Mouse (Mus musculus): ENCODE data around the gene Oxsr1.

The Oxsr1 gene

DNA sequence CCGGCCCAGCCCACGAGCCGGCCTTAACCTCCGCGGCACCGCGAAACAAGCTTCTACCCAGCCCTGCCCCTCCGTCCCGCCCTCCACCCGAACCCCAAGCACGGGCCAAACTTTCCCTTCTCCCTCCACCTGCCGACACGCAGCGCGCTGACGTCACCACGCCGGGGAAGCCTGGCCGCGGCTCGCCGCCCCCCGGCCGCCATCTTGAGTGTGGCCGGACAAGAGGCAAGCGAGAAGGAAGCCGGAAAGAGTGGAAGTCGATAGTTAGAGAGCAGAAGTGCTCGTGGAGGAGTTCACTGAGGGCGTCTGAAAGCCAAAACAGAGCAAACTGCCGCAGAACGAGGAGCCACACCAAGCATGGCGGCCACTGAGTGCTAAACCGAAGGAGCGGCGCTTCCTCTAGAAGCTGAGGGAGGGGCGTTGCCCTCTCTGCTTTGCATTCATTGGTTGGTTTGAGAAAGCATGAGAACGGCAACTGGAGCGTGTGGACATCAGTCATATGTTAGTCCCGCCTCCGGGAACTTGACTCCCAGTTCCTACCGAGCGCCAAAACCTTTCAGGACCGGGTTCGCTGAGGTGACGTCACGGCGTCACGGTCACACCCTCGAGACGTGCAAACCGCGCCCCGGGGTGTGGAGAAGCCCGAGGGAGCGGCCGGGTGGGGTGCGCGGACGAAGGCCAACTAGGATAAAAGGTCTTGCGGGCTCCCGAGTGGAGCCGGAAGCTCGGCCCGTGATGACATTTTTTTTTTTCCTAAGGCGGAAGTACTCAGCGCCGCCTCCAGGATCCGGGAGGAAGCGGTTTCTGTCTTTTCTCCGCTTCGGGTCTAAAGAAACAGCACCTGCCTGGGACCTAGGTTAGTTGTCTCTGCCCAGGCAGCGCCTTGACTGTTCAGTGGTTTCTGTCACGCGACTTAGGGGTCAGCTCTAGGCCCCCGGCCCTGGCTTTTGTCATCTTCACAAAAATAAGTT is at the start of gene Oxsr1:
TSS of gene Oxsr1 (minus strand) at position 139 of the 971 bp plus-strand sequence.
- CTCF ChIA-PET, result interaction anchor here (0.5 to 2.6 kb wide), 18 partner anchors 8 to 317 kb away, joined by 3 to 15 read pairs (median 3); partner anchors contain the start of genes Myd88 (in 3 of the 4), Acaa1a (in 2 of the 4) and Acvr2b (in 1 of the 4)
- POLR2A ChIA-PET, result interaction anchor here (0.5 to 5.9 kb wide), 88 partner anchors 8 to 1442 kb away, joined by 3 to 158 read pairs (median 4); partner anchors contain the start of genes Myd88 (in 4 of the 4), Acaa1a (in 3 of the 4), Acvr2b (in 3 of the 4) and Acaa1b (in 1 of the 4)

DNA sequence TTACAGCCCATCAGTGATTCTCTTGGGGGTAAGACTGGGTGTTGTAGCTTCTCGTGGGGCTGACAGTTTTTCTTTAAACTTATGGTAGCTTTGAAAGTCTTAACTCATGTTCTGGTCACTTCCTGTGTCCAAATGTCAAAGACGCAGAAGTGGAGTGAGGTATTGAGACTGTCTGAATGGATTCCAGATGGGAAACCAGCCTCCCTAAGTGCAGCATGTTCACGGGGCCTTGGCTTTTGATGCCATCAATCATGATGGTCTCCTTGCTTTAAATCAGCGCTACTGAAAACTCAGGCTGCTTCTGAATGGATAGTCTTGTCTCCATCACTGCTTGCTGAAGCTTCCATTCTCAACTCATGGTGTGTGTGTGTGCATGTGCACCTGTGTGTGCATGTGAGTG is 49.0 kb upstream of the Oxsr1 start:
- ChIA-PET CTCF (interaction anchor here in 1 of 4 experiments (0.9 kb wide), 1 partner anchor 187 kb away, joined by 3 read pairs; no protein-coding TSS in a partner anchor), POLR2A (interaction anchor here in 1 of 4 experiments (0.5 to 1.2 kb wide), 2 partner anchors 11 to 295 kb away, joined by 3 read pairs; no protein-coding TSS in a partner anchor)

DNA sequence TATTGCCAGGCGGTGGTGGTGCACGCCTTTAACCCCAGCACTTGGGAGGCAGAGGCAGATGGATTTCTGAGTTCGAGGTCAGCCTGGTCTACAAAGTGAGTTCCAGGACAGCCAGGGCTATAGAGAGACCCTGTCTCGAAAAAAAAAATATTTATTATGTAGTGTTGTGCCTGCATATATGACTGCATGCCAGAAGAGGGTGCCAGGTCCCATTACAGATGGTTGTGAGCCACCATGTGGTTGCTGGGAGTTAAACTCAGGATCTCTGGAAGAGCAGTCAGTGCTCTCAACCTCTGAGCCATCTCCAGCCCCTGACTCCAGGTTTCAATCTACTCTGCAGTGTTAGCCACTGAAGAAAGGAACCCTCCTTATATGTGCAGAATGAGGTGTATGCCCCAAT is 48.5 kb upstream of the Oxsr1 start:
- ChIA-PET CTCF (interaction anchor here in 1 of 4 experiments (0.9 kb wide), 1 partner anchor 187 kb away, joined by 3 read pairs; no protein-coding TSS in a partner anchor), POLR2A (interaction anchor here in 1 of 4 experiments (0.5 kb wide), 1 partner anchor 12 kb away, joined by 3 read pairs; no protein-coding TSS in a partner anchor)

DNA sequence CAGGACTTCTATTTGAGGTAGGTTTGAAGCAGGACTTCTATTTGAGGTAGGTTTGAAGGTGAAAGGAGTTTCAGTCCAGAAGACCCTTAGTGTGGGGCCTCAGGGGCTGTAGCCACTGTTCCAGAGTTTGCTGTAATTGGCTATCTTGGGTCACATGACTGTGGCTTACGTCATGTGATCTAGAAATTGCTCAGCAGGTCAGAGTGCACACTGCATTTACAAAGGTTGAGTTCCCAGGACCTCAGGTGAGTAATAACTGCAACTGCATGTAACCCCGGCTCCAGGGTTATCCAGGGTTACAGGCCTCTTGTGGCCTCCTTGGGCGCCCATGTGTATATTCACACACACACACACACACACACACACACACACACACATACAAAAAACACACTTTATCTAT is 46.1 kb upstream of the Oxsr1 start:
- ChIA-PET POLR2A (interaction anchor here in 1 of 4 experiments (1.1 kb wide), 2 partner anchors 10 to 16 kb away, joined by 3 to 4 read pairs; no protein-coding TSS in a partner anchor), CTCF (interaction anchor here in 1 of 4 experiments (0.7 kb wide), 1 partner anchor 35 kb away, joined by 3 read pairs; no protein-coding TSS in a partner anchor)

DNA sequence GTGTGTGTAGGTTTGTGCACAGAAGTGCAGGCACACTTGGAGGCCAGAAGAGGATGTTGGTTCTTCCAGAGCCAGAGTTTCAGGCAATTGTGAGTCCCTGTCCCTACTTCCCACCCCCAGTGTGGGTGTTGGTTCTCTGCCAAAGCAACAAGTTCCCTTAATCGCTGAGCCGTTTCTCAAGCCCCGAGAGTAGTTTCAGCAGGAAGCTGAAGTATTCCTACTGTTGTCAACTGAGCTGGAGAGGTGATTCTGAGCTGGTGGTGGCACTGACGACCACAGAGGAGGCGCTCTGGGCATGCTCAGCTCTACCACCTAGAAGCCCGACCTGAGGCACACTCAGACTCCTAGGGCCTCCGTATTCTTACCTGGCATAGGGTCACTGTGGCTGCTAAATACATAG is 43.1 kb upstream of the Oxsr1 start, which contains the start of gene Slc22a14:
TSS of gene Slc22a14 (minus strand) at position 270 of the 400 bp plus-strand sequence.
- ChIA-PET POLR2A (interaction anchor here in 1 of 4 experiments (1.6 kb wide), 1 partner anchor 129 kb away, joined by 3 read pairs; no protein-coding TSS in a partner anchor), CTCF (no interaction called here)

DNA sequence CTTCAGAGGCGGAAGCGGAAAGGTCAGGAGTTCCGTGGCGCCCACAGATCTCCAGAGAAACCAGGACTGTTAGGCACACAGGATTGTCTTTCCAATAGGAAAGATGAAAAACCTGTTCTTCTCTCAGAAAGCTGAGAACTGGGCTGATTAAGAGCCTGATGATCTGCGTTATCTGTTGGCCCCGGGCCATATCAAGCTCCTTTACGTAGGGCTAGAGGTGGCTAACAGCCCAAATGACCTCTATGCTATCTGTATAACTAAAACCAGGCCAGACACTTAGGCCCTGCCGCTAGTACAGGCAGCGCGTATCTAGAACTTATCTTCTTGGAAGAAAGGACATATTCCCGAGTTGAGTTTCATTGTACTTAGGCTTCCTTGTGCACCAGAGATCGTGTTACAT is 41.0 kb upstream of the Oxsr1 start:
- CTCF ChIA-PET, result interaction anchor here in 2 of 4 experiments (1.6 to 2.2 kb wide), 2 partner anchors 11 kb away, joined by 5 to 16 read pairs; no protein-coding TSS in a partner anchor
- POLR2A ChIA-PET, result interaction anchor here in 3 of 4 experiments (0.6 to 2.2 kb wide), 10 partner anchors 9 to 147 kb away, joined by 3 to 9 read pairs (median 4); partner anchors contain the start of genes Exog (in 1 of the 3), Myd88 (in 1 of the 3) and Oxsr1 (in 1 of the 3)

DNA sequence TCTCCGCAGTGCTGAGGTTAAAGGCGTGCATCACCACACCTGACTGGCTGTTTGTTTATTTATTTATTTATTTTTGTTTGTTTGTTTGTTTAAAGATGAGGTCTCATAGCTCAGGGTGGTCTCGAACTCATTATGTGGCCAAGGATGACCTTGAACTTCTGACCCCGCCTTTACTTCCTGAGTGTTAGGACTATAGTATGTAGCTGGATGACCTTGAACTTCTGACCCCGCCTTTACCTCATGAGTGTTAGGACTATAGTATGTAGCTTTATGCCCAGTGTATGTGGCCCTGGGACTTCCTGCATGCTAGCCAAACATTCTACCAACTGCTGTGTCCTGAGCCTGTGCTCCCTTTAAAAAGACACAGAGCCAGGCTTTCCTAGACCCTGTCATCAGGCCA is 39.2 kb upstream of the Oxsr1 start:
- ChIA-PET POLR2A (interaction anchor here in 3 of 4 experiments (1.1 to 2.2 kb wide), 8 partner anchors 11 to 44 kb away, joined by 3 to 9 read pairs (median 5); partner anchors contain the start of gene Oxsr1 (in 2 of the 3)), CTCF (interaction anchor here (0.6 to 2.2 kb wide), 5 partner anchors 8 to 58 kb away, joined by 3 to 16 read pairs (median 3); no protein-coding TSS in a partner anchor)

DNA sequence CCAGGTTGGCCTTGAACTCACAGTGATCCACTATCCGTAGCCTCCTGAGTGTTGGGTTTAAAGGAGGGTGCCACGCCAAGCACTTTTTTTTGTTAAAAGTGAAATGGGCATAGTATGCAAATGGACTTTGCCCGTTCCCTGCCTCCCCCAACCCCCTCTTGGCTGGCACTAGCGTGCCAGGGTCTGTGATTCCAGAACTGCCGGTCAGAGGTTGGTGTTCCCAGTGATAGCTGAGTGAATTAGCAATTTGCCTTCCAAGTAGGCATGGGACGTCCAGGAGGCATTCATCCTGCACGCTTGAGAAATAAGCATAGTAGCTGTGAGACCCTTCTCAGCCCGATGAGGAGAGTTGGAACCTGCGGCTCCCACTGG is 35.8 kb upstream of the Oxsr1 start:
- POLR2A ChIA-PET, result interaction anchor here (0.7 to 1.7 kb wide), 16 partner anchors 9 to 344 kb away, joined by 3 to 9 read pairs (median 3); partner anchors contain the start of genes Myd88 (in 2 of the 4), Acvr2b (in 1 of the 4) and Exog (in 1 of the 4)
- CTCF ChIA-PET, result interaction anchor here in 2 of 4 experiments (0.6 to 0.7 kb wide), 3 partner anchors 30 to 142 kb away, joined by 3 to 4 read pairs (median 4); no protein-coding TSS in a partner anchor

DNA sequence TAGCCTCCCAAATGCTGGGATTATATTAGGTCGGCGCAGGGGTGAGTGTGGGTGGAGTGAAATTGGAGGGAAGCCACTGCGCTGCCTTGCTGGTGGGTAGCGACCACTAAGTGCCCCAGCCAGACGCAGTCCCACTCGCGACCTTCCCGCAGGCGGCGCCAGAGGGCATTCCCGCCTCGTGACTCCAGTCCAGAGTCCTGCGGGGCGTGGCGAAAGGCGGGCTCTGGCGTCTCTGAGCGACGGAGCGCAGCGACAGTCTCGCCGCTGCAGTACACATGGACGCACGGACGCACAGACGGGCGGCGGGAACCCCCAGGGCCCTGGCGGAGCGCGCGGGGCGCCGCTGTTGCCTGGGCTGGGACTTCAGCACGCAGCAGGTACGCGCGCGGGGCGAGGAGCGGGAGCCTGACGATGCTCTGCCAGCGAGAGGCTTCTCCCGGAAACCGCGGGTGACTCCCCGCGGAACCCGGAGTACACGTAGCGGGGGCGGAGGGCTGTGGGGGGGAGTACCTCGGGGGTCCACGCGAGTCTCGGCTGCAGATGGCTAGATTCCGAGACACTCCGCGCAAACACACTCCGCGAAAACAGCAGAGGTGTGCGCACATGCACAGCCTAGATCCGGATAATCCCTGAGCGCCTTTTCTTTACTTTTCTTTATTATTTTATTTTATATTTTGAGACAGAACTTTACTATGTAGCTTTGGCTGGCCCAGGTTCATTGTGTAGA is 35.3 kb upstream of the Oxsr1 start, which contains the start of gene Xylb:
TSS of gene Xylb (plus strand) at position 51 of the 727 bp plus-strand sequence.
- CTCF ChIA-PET, result interaction anchor here in 2 of 4 experiments (0.6 to 0.7 kb wide), 2 partner anchors 31 to 141 kb away, joined by 3 to 4 read pairs; no protein-coding TSS in a partner anchor
- POLR2A ChIA-PET, result interaction anchor here (0.7 to 2.2 kb wide), 15 partner anchors 10 to 343 kb away, joined by 3 to 21 read pairs (median 3); partner anchors contain the start of genes Acaa1a (in 2 of the 4), Myd88 (in 2 of the 4), Exog (in 1 of the 4) and Oxsr1 (in 1 of the 4)

DNA sequence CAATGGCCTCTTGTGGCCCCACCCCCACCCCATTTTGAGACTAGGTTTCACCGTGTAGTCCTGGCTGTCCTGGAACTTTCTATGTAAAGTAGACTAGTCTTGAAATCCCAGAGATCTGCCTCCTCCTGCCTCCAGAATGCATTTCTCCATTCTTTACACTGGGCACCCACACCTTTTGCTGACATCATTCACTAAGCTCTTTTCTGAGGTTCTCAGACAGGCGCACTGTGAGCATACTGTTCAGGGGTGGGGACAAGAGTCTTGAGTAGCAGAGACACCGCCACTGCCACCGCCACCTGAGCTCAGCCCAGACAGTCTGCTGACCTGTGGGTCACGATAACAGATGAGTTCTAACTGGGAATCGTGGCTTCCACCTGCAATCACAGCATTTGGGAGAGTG is 33.7 kb upstream of the Oxsr1 start:
- CTCF ChIA-PET, result interaction anchor here in 3 of 4 experiments (0.6 to 1.4 kb wide), 8 partner anchors 10 to 647 kb away, joined by 3 to 6 read pairs (median 3); partner anchors contain the start of gene Acvr2b (in 1 of the 3)
- POLR2A ChIA-PET, result interaction anchor here in 3 of 4 experiments (0.6 to 2.2 kb wide), 15 partner anchors 10 to 89 kb away, joined by 3 to 21 read pairs (median 5); partner anchors contain the start of genes Acaa1a (in 2 of the 3), Acvr2b (in 2 of the 3), Myd88 (in 2 of the 3) and Exog (in 1 of the 3)

DNA sequence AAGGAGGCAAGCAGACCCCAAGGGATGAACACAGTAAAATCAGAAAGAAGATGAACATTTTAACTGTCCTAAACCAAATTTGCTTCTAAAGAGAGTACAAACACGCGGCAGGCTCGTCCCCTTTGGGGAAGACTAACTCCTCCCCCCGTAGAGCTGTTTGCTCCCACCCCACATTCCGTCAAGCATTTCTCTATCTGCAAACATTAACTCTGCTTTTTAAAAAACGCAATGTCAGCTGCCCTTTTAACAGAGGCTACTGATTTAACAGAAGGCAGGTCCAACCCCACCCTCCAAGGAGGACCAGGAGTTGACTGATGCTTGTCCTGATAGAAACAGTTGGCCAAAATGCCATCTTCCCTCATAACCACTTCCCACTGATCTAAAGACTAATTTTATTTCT is 31.7 kb upstream of the Oxsr1 start:
- ChIA-PET POLR2A (interaction anchor here in 2 of 4 experiments (0.5 to 1.3 kb wide), 2 partner anchors 10 to 41 kb away, joined by 3 to 5 read pairs; no protein-coding TSS in a partner anchor), CTCF (no interaction called here)

DNA sequence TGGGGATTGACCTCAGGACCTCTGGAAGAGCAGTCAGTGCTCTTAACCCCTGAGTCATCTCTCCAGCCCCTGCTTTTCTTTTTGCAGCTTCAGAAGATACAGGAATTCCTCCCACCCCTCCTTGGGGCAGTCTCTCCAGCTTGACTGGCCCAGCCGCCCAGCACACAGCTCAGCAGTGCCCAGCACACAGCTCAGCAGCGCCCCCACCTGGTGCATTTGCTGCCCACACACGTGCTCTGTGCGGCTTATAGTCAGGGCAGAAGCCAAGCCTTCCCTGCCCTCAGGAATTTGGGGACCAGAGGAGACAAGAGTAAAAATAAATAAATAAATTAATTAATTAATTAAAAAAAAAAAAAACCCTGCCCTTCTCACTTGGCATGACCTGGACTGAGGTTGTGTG is 29.8 kb upstream of the Oxsr1 start:
- CTCF ChIA-PET, result interaction anchor here (0.5 to 2.1 kb wide), 79 partner anchors 9 to 914 kb away, joined by 3 to 24 read pairs (median 4); partner anchors contain the start of genes Myd88 (in 4 of the 4), Acaa1a (in 2 of the 4), Acaa1b (in 1 of the 4) and Acvr2b (in 1 of the 4)

DNA sequence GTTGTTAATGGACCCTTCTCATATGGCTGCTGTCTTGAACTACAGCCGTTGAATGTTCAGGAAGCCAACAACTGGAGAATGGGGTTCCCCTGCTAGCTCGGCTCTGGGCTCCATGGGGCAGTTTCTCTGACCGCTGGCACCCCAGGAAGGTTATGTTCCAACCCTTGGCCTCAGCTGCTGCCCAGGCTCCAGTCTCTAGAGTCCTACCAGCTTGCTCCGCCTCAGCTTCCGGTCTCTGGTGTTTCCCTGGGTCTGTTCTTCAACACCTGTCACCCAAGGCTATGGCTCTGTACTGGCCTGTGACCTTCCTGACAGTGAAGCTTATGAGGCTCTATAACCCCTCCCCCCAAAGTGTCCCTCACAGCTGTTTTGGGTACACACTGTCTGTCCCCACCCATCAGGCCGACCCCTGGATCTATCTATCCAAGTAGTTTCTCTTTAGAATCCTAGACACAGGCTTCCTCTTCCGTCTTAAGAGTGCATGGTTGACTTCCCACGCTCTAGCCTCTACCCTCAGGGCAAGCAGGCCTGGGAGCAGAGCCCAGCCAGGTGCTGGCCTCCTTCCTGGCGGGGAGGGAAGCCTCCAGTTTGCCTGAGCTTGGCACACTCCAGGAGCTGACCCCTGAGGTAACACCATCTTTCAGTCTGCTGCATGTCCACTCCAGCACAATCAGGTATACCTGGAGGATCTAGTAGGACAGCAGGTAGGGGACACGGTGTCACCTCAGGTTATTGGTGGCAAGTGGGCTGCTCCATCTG is 28.9 kb upstream of the Oxsr1 start:
- ChIA-PET CTCF (interaction anchor here (0.6 to 2.1 kb wide), 21 partner anchors 10 to 540 kb away, joined by 3 to 24 read pairs (median 5); partner anchors contain the start of genes Myd88 (in 3 of the 4), Acaa1a (in 1 of the 4) and Acvr2b (in 1 of the 4)), POLR2A (interaction anchor here (0.7 to 3.3 kb wide), 13 partner anchors 8 to 430 kb away, joined by 3 to 28 read pairs (median 5); partner anchors contain the start of genes Myd88 (in 3 of the 4), Acaa1a (in 2 of the 4), Acvr2b (in 1 of the 4) and Oxsr1 (in 1 of the 4))

More for the DNA sequence above, 29.8 kb upstream of the Oxsr1 start:
- POLR2A ChIA-PET, result interaction anchor here (0.6 to 3.3 kb wide), 25 partner anchors 9 to 427 kb away, joined by 3 to 28 read pairs (median 4); partner anchors contain the start of genes Myd88 (in 4 of the 4), Acaa1a (in 2 of the 4), Acvr2b (in 2 of the 4) and Oxsr1 (in 1 of the 4)

DNA sequence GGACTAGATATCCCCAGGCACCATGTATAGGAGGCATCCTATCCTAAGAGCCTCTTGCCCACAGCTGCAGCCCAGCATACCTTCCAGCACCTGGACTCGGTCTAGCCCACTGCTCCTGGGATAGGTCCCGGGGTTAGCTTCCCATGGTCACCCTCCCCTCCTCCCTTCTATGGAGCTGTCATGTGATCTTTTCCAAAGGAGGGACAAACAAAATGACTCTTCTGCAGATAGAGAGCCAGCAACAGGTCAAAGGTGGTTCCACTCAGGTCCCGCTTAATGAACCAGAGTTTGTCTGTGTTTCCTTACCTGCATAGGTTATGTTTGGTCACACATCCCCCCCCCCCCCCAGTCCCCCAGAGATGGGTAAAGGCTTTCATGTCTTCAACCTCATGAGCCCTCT is 28.3 kb upstream of the Oxsr1 start:
- CTCF ChIA-PET, result interaction anchor here in 2 of 4 experiments (0.7 to 2.1 kb wide), 2 partner anchors 9 to 117 kb away, joined by 7 to 10 read pairs; partner anchors contain the start of gene Myd88 (in 1 of the 2)
- POLR2A ChIA-PET, result interaction anchor here (0.7 to 3.3 kb wide), 8 partner anchors 9 to 431 kb away, joined by 3 to 28 read pairs (median 6); partner anchors contain the start of genes Myd88 (in 2 of the 4), Acaa1a (in 1 of the 4), Acvr2b (in 1 of the 4) and Oxsr1 (in 1 of the 4)

DNA sequence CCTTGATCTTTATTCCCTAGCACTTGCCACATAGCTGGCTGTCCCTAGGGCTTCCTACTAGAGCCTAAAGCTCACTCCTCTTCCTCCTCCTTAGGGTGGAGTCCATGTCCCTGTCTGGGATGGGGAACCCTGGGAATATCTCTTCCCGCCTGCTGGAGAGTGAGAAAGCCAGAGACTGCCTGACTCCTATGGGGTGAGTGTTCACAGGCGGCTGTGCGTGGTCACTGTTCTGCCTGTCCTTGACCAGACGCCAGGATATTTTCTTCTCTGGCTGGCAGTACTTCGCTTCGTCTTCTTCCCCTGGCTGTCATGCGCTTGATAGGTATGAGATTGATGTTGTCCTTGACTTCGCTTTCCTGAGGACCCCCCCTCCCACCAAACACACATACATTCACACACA is 24.1 kb upstream of the Oxsr1 start:
- ChIA-PET CTCF (interaction anchor here in 1 of 4 experiments (0.8 to 1.7 kb wide), 2 partner anchors 9 to 84 kb away, joined by 3 read pairs; no protein-coding TSS in a partner anchor), POLR2A (interaction anchor here in 2 of 4 experiments (1.2 to 3.3 kb wide), 5 partner anchors 9 to 55 kb away, joined by 3 to 19 read pairs (median 4); partner anchors contain the start of genes Acvr2b (in 1 of the 2) and Oxsr1 (in 1 of the 2))
